Mouse (Mus musculus): ENCODE measurements around the gene Trarg1. TPM values are rescaled to one million over a fixed set of nuclear protein-coding genes. Genes with fewer than 3 reads are reported as not detected.

The Trarg1 gene
- polyA plus RNA-seq, 1 experiment from 2014 or later: 1.3 TPM

DNA sequence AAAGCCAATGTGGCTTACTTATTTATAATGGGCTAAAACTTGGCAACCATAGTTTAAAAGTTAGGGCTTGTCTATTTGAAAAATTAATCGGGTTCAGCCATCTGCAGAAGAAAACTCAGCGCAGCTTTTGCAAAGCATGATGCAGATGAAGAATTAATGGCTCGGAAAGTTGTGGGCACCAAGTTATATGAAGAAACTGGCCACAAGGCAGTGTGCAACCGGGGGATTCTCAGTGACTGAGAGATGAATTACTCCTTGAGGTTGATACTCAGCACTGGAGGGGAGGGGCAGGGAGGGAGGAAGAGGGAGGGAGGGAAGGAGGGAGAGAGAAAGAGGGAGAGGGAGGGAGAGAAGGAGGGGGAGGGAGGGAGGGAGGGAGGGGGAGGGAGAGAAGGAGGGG lies 37.4 kb downstream of the Trarg1 start:
- Histone ChIP-seq H3K36me3 (ENCODE audit: insufficient read depth, low read length) (no peaks in the 10 kb centered on the region), H3K4me3 (replicated peaks; ENCODE audit: low read depth, low read length) (no peak overlapping the region), H3K4me2 (ENCODE audit: low read length) (no peak overlapping the region), H3K27me3 (ENCODE audit: insufficient read depth, low read length) (no peaks in the 10 kb centered on the region), H3K9me3 (replicated peaks; ENCODE audit: low read length) (no peaks in the 10 kb centered on the region), H3K9ac (ENCODE audit: low read depth, low read length) (no peak overlapping the region), H3K4me1 (replicated peaks; ENCODE audit: insufficient read depth, low read length) (no peaks in the 10 kb centered on the region), H3K27ac (no peak overlapping the region)
- no peak for TF ChIP-seq CTCF (IDR thresholded peaks at IDR 0.05; ENCODE audit: low read depth)
- ATAC-seq (replicated peaks; ENCODE audit: low FRiP score, low read depth): no peak
- 51% methylated on average over 4 of the region's 4 CpGs for WGBS
- no peak for DNase-seq (ENCODE audit: low spot score)

DNA sequence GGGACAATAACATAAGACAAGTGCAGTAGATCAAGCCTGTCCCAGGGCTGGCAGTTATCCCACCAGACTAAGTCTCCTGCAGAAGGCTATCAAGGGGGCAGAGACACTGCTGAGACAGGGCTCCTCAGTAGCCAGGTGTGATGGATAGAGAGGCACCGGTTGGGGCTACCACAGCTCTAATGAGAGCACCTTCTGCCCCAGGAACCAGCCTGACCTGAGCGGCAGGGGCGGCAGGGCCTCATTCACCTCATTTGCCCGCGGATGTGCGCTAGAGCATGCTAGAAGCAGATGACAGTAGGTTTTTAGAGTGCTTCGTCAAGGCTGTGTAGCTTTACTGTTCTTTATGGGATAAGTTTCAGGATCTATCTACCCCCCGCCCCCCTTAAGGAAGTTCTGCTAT lies 44.3 kb downstream of the Trarg1 start:
- H3K27ac ChIP-seq: no peak overlapping the region
- H3K27me3 ChIP-seq (ENCODE audit: insufficient read depth, low read length): no peaks in the 10 kb centered on the region
- H3K9me3 ChIP-seq (replicated peaks; ENCODE audit: low read length): no peaks in the 10 kb centered on the region
- H3K4me2 ChIP-seq (ENCODE audit: low read length): no peak overlapping the region
- DNase-seq (ENCODE audit: low spot score) (no peak), ATAC-seq (replicated peaks; ENCODE audit: low FRiP score, low read depth) (no peak)
- TF ChIP-seq CTCF (IDR thresholded peaks at IDR 0.05; ENCODE audit: low read depth): no peak
- no peak overlapping the region for H3K9ac ChIP-seq (ENCODE audit: low read depth, low read length)
- peaks cover 3% of the 10 kb centered on the region for H3K36me3 ChIP-seq (ENCODE audit: insufficient read depth, low read length)
- no peak overlapping the region for H3K4me3 ChIP-seq (replicated peaks; ENCODE audit: low read depth, low read length)
- H3K4me1 ChIP-seq (replicated peaks; ENCODE audit: insufficient read depth, low read length): no peaks in the 10 kb centered on the region
- WGBS: 41% methylated on average over 8 of the region's 8 CpGs

DNA sequence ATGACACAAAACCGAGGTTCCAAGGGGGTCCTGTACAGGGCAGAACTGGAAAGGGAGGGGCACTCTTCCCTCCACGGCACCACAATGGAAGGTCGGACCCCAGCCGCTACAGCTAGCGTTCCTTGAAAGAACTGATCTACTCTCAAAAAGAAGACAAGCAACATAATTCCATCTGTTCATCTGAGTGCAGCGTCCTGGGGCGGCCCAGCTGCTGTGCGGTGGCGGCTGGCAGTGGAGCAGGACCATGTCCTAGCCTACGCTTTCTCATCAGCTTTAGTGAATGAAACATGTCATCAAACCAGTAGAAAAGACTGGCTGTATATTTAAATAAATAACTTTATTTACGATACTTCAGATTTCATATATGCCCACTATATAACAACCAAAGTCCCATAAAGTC lies 48.5 kb downstream of the Trarg1 start:
- no peak overlapping the region for H3K4me2 ChIP-seq (ENCODE audit: low read length)
- TF ChIP-seq CTCF (IDR thresholded peaks at IDR 0.05; ENCODE audit: low read depth): no peak
- no peaks in the 10 kb centered on the region for H3K4me1 ChIP-seq (replicated peaks; ENCODE audit: insufficient read depth, low read length)
- H3K27me3 ChIP-seq (ENCODE audit: insufficient read depth, low read length): no peaks in the 10 kb centered on the region
- peaks cover 29% of the 10 kb centered on the region for H3K36me3 ChIP-seq (ENCODE audit: insufficient read depth, low read length)
- H3K9ac ChIP-seq (ENCODE audit: low read depth, low read length): no peak overlapping the region
- no peaks in the 10 kb centered on the region for H3K9me3 ChIP-seq (replicated peaks; ENCODE audit: low read length)
- ATAC-seq (replicated peaks; ENCODE audit: low FRiP score, low read depth) (no peak), DNase-seq (ENCODE audit: low spot score) (no peak)
- H3K4me3 ChIP-seq (replicated peaks; ENCODE audit: low read depth, low read length): no peak overlapping the region
- no peak overlapping the region for H3K27ac ChIP-seq
- WGBS: 92% methylated on average over 11 of the region's 11 CpGs

DNA sequence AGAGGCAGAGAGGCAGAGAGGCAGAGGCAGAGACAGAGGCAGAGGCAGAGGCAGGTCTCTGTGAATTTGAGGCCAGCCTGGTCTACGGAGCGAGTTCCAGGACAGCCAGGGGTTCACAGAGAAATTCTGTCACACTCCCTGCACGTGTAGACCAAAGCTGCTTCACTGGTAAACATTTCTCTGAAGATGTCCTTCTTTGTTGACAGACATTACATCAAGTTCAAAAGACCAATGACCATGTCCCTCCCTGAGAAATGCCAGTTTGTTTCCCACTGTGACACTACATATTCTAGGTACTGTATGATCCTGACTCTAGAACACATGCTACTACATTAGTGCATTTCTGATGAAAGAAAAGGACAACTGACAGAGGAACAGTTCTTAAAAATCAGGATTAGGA lies 51.0 kb downstream of the Trarg1 start:
- H3K27ac ChIP-seq: no peak overlapping the region
- H3K9me3 ChIP-seq (replicated peaks; ENCODE audit: low read length): no peaks in the 10 kb centered on the region
- DNase-seq (ENCODE audit: low spot score) (no peak), ATAC-seq (replicated peaks; ENCODE audit: low FRiP score, low read depth) (no peak)
- peaks cover 47% of the 10 kb centered on the region for H3K36me3 ChIP-seq (ENCODE audit: insufficient read depth, low read length)
- no peak for TF ChIP-seq CTCF (IDR thresholded peaks at IDR 0.05; ENCODE audit: low read depth)
- H3K27me3 ChIP-seq (ENCODE audit: insufficient read depth, low read length): no peaks in the 10 kb centered on the region
- 83% methylated on average over 3 of the region's 3 CpGs for WGBS
- H3K9ac ChIP-seq (ENCODE audit: low read depth, low read length): no peak overlapping the region
- no peak overlapping the region for H3K4me2 ChIP-seq (ENCODE audit: low read length)
- no peak overlapping the region for H3K4me3 ChIP-seq (replicated peaks; ENCODE audit: low read depth, low read length)
- no peaks in the 10 kb centered on the region for H3K4me1 ChIP-seq (replicated peaks; ENCODE audit: insufficient read depth, low read length)

DNA sequence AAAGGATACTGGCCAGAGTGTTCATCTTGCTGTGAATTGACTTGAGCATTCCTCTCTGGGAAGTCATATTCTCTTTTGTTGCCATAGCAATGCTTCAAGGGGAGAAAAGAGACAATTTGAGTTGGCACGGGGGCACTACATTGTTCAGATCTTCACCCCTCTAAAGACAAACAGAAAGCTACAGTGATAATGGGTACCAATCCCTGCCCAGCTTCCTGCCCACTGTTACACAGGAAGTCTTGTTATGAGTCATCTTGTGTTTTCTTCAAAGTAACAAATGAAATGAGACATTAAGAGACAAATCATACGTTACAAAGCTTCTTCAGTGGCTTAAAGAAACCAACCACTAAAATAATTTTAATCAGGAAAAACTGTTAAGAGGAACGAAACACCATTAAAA lies 55.0 kb downstream of the Trarg1 start:
- H3K36me3 ChIP-seq (ENCODE audit: insufficient read depth, low read length): peaks cover 43% of the 10 kb centered on the region

DNA sequence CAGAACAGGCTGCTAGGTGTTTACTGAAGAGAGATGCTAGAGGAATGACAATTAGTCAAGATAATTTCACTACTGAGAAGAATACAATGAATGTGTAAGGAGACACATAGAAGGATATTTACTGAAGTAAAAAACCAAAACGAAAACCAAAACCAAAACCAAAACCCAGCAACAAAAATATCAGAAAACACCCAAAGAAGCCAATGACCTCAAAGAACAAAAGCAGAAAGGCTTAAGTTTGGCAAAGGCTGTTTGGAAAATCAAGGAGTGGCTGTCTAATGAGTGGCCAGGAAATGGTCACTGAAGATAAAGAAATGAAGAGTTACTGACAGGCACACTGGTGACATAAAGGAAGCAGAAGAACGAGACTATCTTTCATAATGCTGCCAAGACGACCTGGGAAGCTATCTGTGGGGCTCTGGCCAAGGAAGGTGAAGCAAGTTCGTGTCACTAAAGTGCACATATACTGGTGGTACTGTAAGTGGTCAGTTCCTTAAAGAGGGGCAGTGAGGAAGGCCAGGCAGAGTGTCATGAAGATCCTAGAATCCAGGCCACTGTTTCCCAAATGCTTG lies 56.2 kb downstream of the Trarg1 start:
- Histone ChIP-seq H3K36me3 (ENCODE audit: insufficient read depth, low read length) (peaks cover 36% of the 10 kb centered on the region), H3K9ac (ENCODE audit: low read depth, low read length) (no peak overlapping the region), H3K27ac (no peak overlapping the region), H3K9me3 (replicated peaks; ENCODE audit: low read length) (no peaks in the 10 kb centered on the region), H3K4me1 (replicated peaks; ENCODE audit: insufficient read depth, low read length) (no peaks in the 10 kb centered on the region), H3K27me3 (ENCODE audit: insufficient read depth, low read length) (no peaks in the 10 kb centered on the region), H3K4me2 (ENCODE audit: low read length) (no peak overlapping the region), H3K4me3 (replicated peaks; ENCODE audit: low read depth, low read length) (no peak overlapping the region)
- TF ChIP-seq CTCF (IDR thresholded peaks at IDR 0.05; ENCODE audit: low read depth): no peak
- no peak for ATAC-seq (replicated peaks; ENCODE audit: low FRiP score, low read depth)
- WGBS: 72% methylated on average over 4 of the region's 4 CpGs
- no peak for DNase-seq (ENCODE audit: low spot score)

More for the DNA sequence above, 55.0 kb downstream of the Trarg1 start:
- Histone ChIP-seq H3K4me1 (replicated peaks; ENCODE audit: insufficient read depth, low read length) (no peaks in the 10 kb centered on the region), H3K9ac (ENCODE audit: low read depth, low read length) (no peak overlapping the region), H3K4me2 (ENCODE audit: low read length) (no peak overlapping the region), H3K4me3 (replicated peaks; ENCODE audit: low read depth, low read length) (no peak overlapping the region), H3K27me3 (ENCODE audit: insufficient read depth, low read length) (no peaks in the 10 kb centered on the region), H3K27ac (no peak overlapping the region), H3K9me3 (replicated peaks; ENCODE audit: low read length) (no peaks in the 10 kb centered on the region)
- 61% methylated on average over 3 of the region's 3 CpGs for WGBS
- DNase-seq (ENCODE audit: low spot score): no peak
- ATAC-seq (replicated peaks; ENCODE audit: low FRiP score, low read depth): no peak
- TF ChIP-seq CTCF (IDR thresholded peaks at IDR 0.05; ENCODE audit: low read depth): no peak

DNA sequence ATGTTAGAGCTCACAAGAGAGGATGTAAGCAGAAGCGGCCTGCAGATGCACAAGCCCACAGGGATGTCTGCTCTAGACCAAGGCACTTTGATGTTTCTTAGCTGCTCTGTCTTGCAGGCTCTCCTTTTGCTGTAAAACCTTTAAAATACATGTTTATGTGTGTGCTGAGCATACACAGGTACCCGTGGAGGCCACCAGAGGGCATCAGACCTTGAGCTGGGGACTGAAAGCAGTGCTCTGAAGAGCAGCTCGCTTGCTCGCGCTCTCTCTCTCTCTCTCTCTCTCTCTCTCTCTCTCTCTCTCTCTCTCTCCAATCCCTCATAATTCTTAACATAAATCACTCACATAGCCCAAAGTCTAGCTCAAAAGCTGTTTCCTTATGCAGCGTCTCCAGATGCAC lies 59.5 kb downstream of the Trarg1 start:
- Histone ChIP-seq H3K4me3 (replicated peaks; ENCODE audit: low read depth, low read length) (no peak overlapping the region), H3K27ac (no peak overlapping the region), H3K9me3 (replicated peaks; ENCODE audit: low read length) (no peaks in the 10 kb centered on the region), H3K27me3 (ENCODE audit: insufficient read depth, low read length) (no peaks in the 10 kb centered on the region), H3K9ac (ENCODE audit: low read depth, low read length) (no peak overlapping the region), H3K4me1 (replicated peaks; ENCODE audit: insufficient read depth, low read length) (no peaks in the 10 kb centered on the region), H3K4me2 (ENCODE audit: low read length) (no peak overlapping the region), H3K36me3 (ENCODE audit: insufficient read depth, low read length) (peaks cover 31% of the 10 kb centered on the region; the same call in 1 of the 2 replicates)
- 76% methylated on average over 6 of the region's 6 CpGs for WGBS
- ATAC-seq (replicated peaks; ENCODE audit: low FRiP score, low read depth) (no peak), DNase-seq (ENCODE audit: low spot score) (peak; percentile 40)
- peak; percentile 68 for TF ChIP-seq CTCF (IDR thresholded peaks at IDR 0.05; ENCODE audit: low read depth)

All from kidney, postnatal 0 days (tissue).